Comparison of ENCODE assay signal across 8 mouse cellular contexts in the genomic region with DNA sequence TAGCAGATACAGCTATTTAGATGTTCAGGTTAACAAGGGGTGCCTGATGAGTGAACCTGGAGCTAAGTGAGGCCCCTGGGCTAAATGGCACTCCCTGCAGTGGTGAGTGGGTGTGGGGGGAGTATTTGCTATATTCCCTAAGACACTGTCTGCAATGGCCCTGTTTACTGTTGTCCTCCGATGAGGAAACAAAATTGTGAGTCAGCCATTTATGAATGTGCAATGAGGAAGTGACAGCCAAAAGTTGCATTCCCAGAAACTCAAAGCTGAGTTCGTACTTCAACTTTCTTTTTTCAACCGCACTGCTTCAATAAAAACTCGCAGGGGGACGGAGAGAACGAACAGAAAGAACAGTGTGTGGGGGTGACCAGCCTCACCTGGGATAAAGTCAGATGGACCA. TPM values are rescaled to one million over a fixed set of nuclear protein-coding genes. Genes with fewer than 3 reads are reported as not detected.
A peak's percentile ranks its signal among the peaks of the same experiment; 100 is the strongest.
DNase-seq lines count a peak whose midpoint lies in the region; ATAC-seq and TF ChIP-seq lines count a peak whose summit lies in the region.

No protein-coding gene starts in this region.

- H3K36me3 ChIP-seq in kidney, adult 2 months (ENCODE audit: control insufficient read depth, insufficient read depth, low read length), result no peaks in the 10 kb centered on the region
- no peaks in the 10 kb centered on the region for H3K36me3 ChIP-seq in hindbrain, embryonic 16.5 days (ENCODE audit: control insufficient read depth, insufficient read depth, low read length)
- H3K36me3 ChIP-seq in midbrain, embryonic 16.5 days (ENCODE audit: control insufficient read depth, insufficient read depth, low read length), result peaks cover 12% of the 10 kb centered on the region; the same call in 1 of the 2 replicates

- no peak for TF ChIP-seq POLR2A in kidney, adult 2 months (IDR thresholded peaks at IDR 0.05; ENCODE audit: low read depth, low read length)

- peak overlapping the region; percentile 42; the same call in 1 of the 2 replicates for H3K27ac ChIP-seq in kidney, adult 2 months (ENCODE audit: insufficient read depth, low read depth, low read length)
- H3K27ac ChIP-seq in hindbrain, embryonic 16.5 days (ENCODE audit: low read depth, low read length), result 0 out of 2 replicates have a peak overlapping the region, but pooled peaks have one; percentile 5
- H3K27ac ChIP-seq in midbrain, embryonic 16.5 days (ENCODE audit: low read length), result peak overlapping the region; percentile 10; the same call in 1 of the 2 replicates

- no peak overlapping the region for H3K9ac ChIP-seq in hindbrain, embryonic 16.5 days (ENCODE audit: low read depth, low read length)
- H3K9ac ChIP-seq in midbrain, embryonic 16.5 days (ENCODE audit: low read depth, low read length), result peak overlapping the region; percentile 36; the same call in 1 of the 2 replicates

- WGBS in kidney, adult 2 months, result 52% methylated on average over 6 of the region's 6 CpGs
- 89% methylated on average over 6 of the region's 6 CpGs for WGBS in hindbrain, embryonic 16.5 days
- WGBS in midbrain, embryonic 16.5 days, result 89% methylated on average over 6 of the region's 6 CpGs

- H3K4me1 ChIP-seq in kidney, adult 2 months (ENCODE audit: control insufficient read depth, insufficient read depth, low read length), result 0 out of 2 replicates have a peak, but pooled peaks cover 3% of the 10 kb centered on the region
- peaks cover 17% of the 10 kb centered on the region for H3K4me1 ChIP-seq in hindbrain, embryonic 16.5 days (ENCODE audit: control insufficient read depth, insufficient read depth, low read depth, low read length)
- peaks cover 28% of the 10 kb centered on the region for H3K4me1 ChIP-seq in midbrain, embryonic 16.5 days (ENCODE audit: control insufficient read depth, insufficient read depth, low read length)

- H3K4me3 ChIP-seq in kidney, adult 2 months (ENCODE audit: insufficient read depth, low read depth, low read length), result peak overlapping the region; percentile 39; the same call in 1 of the 2 replicates
- H3K4me3 ChIP-seq in hindbrain, embryonic 16.5 days (ENCODE audit: low read length), result no peak overlapping the region
- peak overlapping the region; percentile 11; the same call in 1 of the 2 replicates for H3K4me3 ChIP-seq in midbrain, embryonic 16.5 days (ENCODE audit: low read depth, low read length)

- no peak for DNase-seq in kidney, adult 2 months
- DNase-seq in kidney, adult 9 months, result no peak
- DNase-seq in MEL-GATA-1-ER (ENCODE audit: extremely low read depth, low read depth), result peak; percentile 63
- DNase-seq in right cerebral cortex, adult 2 months (ENCODE audit: low spot score in 2 of 2), result no peak
- DNase-seq in gastrocnemius, adult 8-10 months (ENCODE audit: low spot score in 2 of 2), result no peak
- no peak for DNase-seq in layer of hippocampus, adult 11-12 months (ENCODE audit: low spot score)

- peak overlapping the region; percentile 50 for H3K4me2 ChIP-seq in hindbrain, embryonic 16.5 days (ENCODE audit: low read length)
- H3K4me2 ChIP-seq in midbrain, embryonic 16.5 days (ENCODE audit: low read length), result peak overlapping the region; percentile 47; the same call in 1 of the 2 replicates

- TF ChIP-seq CTCF in kidney, adult 2 months (conservative IDR thresholded peaks at IDR 0.05; ENCODE audit: insufficient read depth, insufficient read length, low read depth, low read length), result no peak

- no peak for ATAC-seq in hindbrain, embryonic 16.5 days
- no peak for ATAC-seq in midbrain, embryonic 16.5 days

- H3K9me3 ChIP-seq in hindbrain, embryonic 16.5 days (ENCODE audit: control insufficient read depth, low read length), result no peaks in the 10 kb centered on the region
- no peaks in the 10 kb centered on the region; the same call in 1 of the 2 replicates for H3K9me3 ChIP-seq in midbrain, embryonic 16.5 days (replicated peaks; ENCODE audit: control insufficient read depth, low read length, poor library complexity, severe bottlenecking)

- no peaks in the 10 kb centered on the region for H3K27me3 ChIP-seq in kidney, adult 2 months (replicated peaks; ENCODE audit: control insufficient read depth, insufficient read depth, low read length)
- H3K27me3 ChIP-seq in hindbrain, embryonic 16.5 days (replicated peaks; ENCODE audit: control insufficient read depth, insufficient read depth, low read length), result no peaks in the 10 kb centered on the region
- H3K27me3 ChIP-seq in midbrain, embryonic 16.5 days (ENCODE audit: control insufficient read depth, insufficient read depth, low read depth, low read length), result no peaks in the 10 kb centered on the region

RNA-seq across cellular contexts. Expression of a gene that starts 3.3 kb away (rescaled TPM):
- 2.4 and 3.4 TPM in 2 replicates for polyA plus RNA-seq in kidney, adult 2 months (2012; rRNA removed)
- 32.3 and 34.5 TPM in 2 replicates for polyA plus RNA-seq in hindbrain, embryonic 16.5 days (2015; fragmentation: Nextera tagmentation; extraction: Ambion mirVana)
- polyA plus RNA-seq in midbrain, embryonic 16.5 days (2015; fragmentation: Nextera tagmentation; extraction: Ambion mirVana), result 36.2 and 45.6 TPM in 2 replicates
- total RNA-seq in gastrocnemius, adult 8-10 months (2022), result 1 to 10 TPM in 3 of 4 experiments, under 1 TPM in 1; 0.63 to 1.8 (median 1.2) TPM

RNA-seq across cellular contexts. Expression of a gene that starts 12.4 kb away (rescaled TPM):
- 0.45 and 0.61 TPM in 2 replicates for polyA plus RNA-seq in kidney, adult 2 months (2012; rRNA removed)
- 13.3 and 14.0 TPM in 2 replicates for polyA plus RNA-seq in hindbrain, embryonic 16.5 days (2015; fragmentation: Nextera tagmentation; extraction: Ambion mirVana)
- 21.8 and 31.3 TPM in 2 replicates for polyA plus RNA-seq in midbrain, embryonic 16.5 days (2015; fragmentation: Nextera tagmentation; extraction: Ambion mirVana)
- under 1 TPM; 0.52 to 0.91 (median 0.71) TPM for total RNA-seq in gastrocnemius, adult 8-10 months (2022)
